Mouse (Mus musculus): ENCODE measurements around the gene Ptpn6.

The Ptpn6 gene

DNA sequence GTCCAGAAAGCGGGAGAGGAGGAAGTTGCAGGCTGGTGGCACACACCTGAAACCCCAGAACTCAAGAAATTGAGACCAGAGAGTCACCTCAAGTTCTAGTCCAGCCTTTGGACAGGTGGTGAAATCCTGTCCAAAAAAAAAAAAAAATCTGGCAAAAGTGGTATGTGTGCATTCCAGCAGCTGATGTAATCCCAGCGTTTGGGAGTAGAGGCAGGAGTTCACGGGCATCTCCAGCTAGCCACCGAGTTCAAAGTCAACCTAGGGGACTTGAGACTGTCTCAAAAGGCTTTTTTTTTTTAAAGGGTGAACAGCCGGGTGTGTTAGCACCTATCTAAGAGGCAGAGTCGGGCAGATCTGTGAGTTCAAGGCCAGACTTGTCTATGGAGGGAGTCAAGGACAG lies 62.3 kb downstream of the Ptpn6 start:
- ATAC-seq (ENCODE audit: insufficient number of reproducible peaks, low FRiP score, low TSS enrichment): no peak

DNA sequence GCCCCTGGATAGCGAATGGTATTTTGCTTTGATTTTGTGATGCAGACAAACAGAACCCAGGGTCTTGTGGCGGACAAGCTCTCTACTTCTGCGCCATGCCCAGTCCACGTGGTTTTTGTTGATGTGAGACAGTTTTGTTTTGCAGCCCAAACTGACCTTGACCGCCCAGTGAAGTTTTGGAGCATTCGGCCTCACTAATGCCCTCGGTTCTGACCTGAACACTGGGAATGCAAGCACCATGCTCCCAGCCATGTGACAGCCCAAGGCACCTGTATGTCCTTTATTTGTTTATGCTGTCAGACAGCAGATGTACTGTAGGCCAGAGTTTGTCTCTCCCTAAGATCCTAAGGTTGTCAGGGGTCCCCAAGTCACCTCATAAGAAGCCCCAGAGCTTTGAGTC lies 63.9 kb downstream of the Ptpn6 start:
- no peak for ATAC-seq (ENCODE audit: insufficient number of reproducible peaks, low FRiP score, low TSS enrichment)

DNA sequence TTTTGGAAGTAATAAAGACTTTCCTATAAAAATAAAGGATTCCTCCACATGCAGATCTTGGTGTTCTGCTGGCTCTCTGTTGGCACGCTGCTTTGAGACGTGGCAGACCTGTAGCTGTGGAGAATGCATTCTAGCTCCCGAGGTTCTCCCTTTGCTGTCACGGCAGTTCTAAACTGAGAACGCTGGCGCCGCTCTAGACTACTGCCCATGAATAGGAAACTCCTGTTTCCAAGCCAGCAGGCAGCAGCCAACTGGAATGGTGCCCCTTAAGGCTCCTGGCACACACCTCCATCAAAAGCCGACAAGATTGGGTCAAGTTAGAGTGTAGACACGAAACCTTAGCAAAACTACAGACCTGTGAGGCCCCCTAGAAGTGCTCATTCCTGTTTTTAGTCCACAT lies 64.9 kb downstream of the Ptpn6 start:
- ATAC-seq (ENCODE audit: insufficient number of reproducible peaks, low FRiP score, low TSS enrichment): peak; percentile 20; the same call in 1 of the 2 replicates

DNA sequence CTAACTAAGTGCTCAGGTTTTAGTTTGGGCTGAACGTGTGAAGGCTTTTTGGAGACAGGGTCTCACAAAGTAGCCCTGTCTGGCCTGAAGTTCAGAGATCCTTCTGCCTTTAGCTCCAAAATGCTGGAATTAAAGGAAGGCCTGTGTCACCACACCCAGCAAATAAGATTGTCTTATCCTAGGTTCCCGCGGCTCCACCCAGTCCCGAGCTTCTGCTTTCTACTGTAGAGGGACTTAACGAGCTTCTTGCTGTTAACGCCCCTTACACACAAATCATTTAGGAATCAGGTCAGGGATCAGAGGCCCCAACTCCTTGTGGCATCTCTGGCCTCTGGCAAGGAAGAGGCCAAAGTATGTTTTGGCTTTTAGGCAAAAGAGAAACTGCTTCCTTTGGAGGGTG lies 66.4 kb downstream of the Ptpn6 start:
- no peak for ATAC-seq (ENCODE audit: insufficient number of reproducible peaks, low FRiP score, low TSS enrichment)
